Mouse (Mus musculus) limb, embryonic 13.5 days (tissue): ENCODE measurements around the gene Snx21. TPM values are rescaled to one million over a fixed set of nuclear protein-coding genes. Genes with fewer than 3 reads are reported as not detected.

ENCODE experiments used
- ATAC-seq: fragments of 200-750 bp; cut with Nextera tagmentation; 2 replicates; pipeline ENCODE4 v1.8.0; 2017; ENCODE audit warnings: low read depth, moderate number of reproducible peaks, moderate TSS enrichment; ENCODE audit not compliant: low FRiP score
- H3K27ac ChIP-seq: fragments of 300-500 bp; sonication (generic); 2 replicates; pipeline ENCODE4 v1.5.1; 2015; ENCODE audit warnings: inconsistent platforms, mild to moderate bottlenecking, moderate library complexity
- H3K27me3 ChIP-seq: fragments of 300-500 bp; sonication (generic); 2 replicates; pipeline ENCODE4 v1.6.1; 2015; ENCODE audit warnings: mild to moderate bottlenecking, inconsistent platforms
- H3K36me3 ChIP-seq: fragments of 300-500 bp; sonication (generic); 2 replicates; pipeline ENCODE4 v1.6.1; 2015; ENCODE audit warnings: inconsistent platforms, mild to moderate bottlenecking, moderate library complexity
- H3K4me1 ChIP-seq: fragments of 300-500 bp; sonication (generic); 2 replicates; pipeline ENCODE4 v1.6.1; 2015; ENCODE audit warnings: inconsistent platforms
- H3K4me2 ChIP-seq: fragments of 300-500 bp; sonication (generic); replicated peaks from 2 replicates; pipeline ENCODE4 v1.6.1; 2015; ENCODE audit warnings: inconsistent platforms, mild to moderate bottlenecking, moderate library complexity
- H3K4me3 ChIP-seq: fragments of 300-500 bp; sonication (generic); 2 replicates; pipeline ENCODE4 v1.5.1; 2015; ENCODE audit warnings: moderate library complexity, mild to moderate bottlenecking, inconsistent platforms
- H3K9ac ChIP-seq: fragments of 300-500 bp; sonication (generic); 2 replicates; pipeline ENCODE4 v1.6.1; 2015; ENCODE audit warnings: mild to moderate bottlenecking, inconsistent platforms
- H3K9me3 ChIP-seq: fragments of 300-500 bp; sonication (generic); 2 replicates; pipeline ENCODE4 v1.6.1; 2016; ENCODE audit warnings: inconsistent platforms
- WGBS: fragments of 180-500 bp; shearing (Covaris S2); methylation state at CpG from one replicate; pipeline ENCODE4 v1.1.7; 2015; 5-methylcytosine and 5-hydroxymethylcytosine counted together
- polyA plus RNA-seq: library from polyadenylated mRNA; unstranded; fragments of >200 nt; fragmentation: Nextera tagmentation; extraction: Ambion mirVana; gene quantifications from 2 replicates; pipeline ENCODE4 v1.2.1, GENCODE M21; 2015

Snx21 gene
- polyA plus RNA-seq, 1 experiment from 2014 or later, result 27.6 TPM

- Histone ChIP-seq H3K4me3 (peak overlapping the region; percentile 75), H3K9ac (peak overlapping the region; percentile 83), H3K4me1 (peaks cover 12% of the 10 kb centered on the region), H3K27ac (no peak overlapping the region), H3K27me3 (no peaks in the 10 kb centered on the region), H3K4me2 (peak overlapping the region; percentile 70), H3K36me3 (peaks cover 44% of the 10 kb centered on the region), H3K9me3 (no peaks in the 10 kb centered on the region)
- WGBS, result 89% methylated on average over 16 of the region's 16 CpGs
- no peak for ATAC-seq
These were observed 17.7 kb downstream of the Snx21 start for GRCm38 (mm10) chr2:164803201-164803920.

- H3K9ac ChIP-seq, result peak overlapping the region; percentile 83
- no peaks in the 10 kb centered on the region for H3K9me3 ChIP-seq
- H3K27ac ChIP-seq, result no peak overlapping the region
- H3K4me1 ChIP-seq, result peaks cover 12% of the 10 kb centered on the region
- 56% methylated on average over 1 of the region's 1 CpGs for WGBS
- H3K4me3 ChIP-seq, result peak overlapping the region; percentile 75
- peaks cover 42% of the 10 kb centered on the region for H3K36me3 ChIP-seq
- no peak for ATAC-seq
- no peaks in the 10 kb centered on the region for H3K27me3 ChIP-seq
- H3K4me2 ChIP-seq, result peak overlapping the region; percentile 70
These were observed 18.3 kb downstream of the Snx21 start for GRCm38 (mm10) chr2:164803921-164804313.

DNA sequence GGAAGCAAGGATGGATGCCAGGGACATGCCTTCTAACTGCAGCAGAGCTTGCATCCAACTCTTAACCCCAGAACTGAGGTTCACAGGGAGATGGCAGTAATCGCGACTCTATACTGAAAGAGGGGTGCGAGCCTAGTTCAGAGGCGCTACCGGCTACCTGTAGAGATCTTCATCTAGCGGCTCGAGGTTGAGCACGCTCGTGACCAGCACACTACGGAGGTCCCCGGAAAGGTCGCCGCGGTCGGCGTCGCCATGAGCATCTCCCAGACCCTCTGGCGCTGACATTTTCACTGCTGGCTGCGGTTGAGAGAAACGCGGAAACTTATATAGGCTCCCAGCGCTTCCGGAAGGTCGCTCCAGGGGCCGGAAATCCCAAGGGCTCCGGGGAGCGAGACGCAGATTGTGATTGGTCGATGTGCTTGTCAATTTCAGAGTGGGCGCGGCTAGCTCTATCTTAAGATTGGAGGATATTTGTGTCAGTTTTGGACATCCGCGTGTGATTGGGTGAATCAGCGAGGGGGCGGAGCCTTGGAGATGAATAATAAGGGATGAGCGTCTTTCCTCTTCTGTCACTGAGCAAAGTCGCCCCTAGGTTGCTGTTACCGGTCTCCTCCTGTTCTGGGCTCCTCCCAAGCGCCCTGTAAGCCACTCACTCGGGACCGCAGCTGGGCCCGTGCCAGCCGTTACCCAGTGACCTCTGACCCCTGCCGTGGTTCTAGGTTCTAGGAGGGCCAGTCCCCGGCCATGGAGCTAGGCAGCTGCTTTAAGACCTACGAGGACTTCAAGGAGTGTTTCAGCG is 19.1 kb downstream of the Snx21 start, which contains the start of the genes Acot8 and Zswim3:
TSS of gene Acot8 (minus strand) at position 350 of the 799 bp plus-strand sequence.
TSS of gene Zswim3 (plus strand) at position 566 of the 799 bp plus-strand sequence.
- Histone ChIP-seq H3K4me2 (peak within 1 kb of the TSS; percentile 84), H3K4me1 (peaks cover 12% of the 10 kb centered on the region), H3K4me3 (peak within 1 kb of the TSS; percentile 75), H3K36me3 (peaks cover 38% of the 10 kb centered on the region), H3K27me3 (no peaks in the 10 kb centered on the region), H3K27ac (peak within 1 kb of the TSS; percentile 72; the same call in 1 of the 2 replicates), H3K9ac (peak within 1 kb of the TSS; percentile 83), H3K9me3 (no peaks in the 10 kb centered on the region)
- peak; percentile 97 for ATAC-seq
- WGBS, result under 1% methylated on average over 47 of the region's 47 CpGs

- Histone ChIP-seq H3K4me3 (peak overlapping the region; percentile 75), H3K36me3 (peaks cover 32% of the 10 kb centered on the region), H3K9ac (peak overlapping the region; percentile 74), H3K27me3 (no peaks in the 10 kb centered on the region), H3K9me3 (no peaks in the 10 kb centered on the region), H3K4me2 (peak overlapping the region; percentile 84), H3K4me1 (peaks cover 12% of the 10 kb centered on the region), H3K27ac (no peak overlapping the region)
- peak; percentile 17; the same call in 1 of the 2 replicates for ATAC-seq
- 2% methylated on average over 21 of the region's 21 CpGs for WGBS
These were observed 19.7 kb downstream of the Snx21 start for GRCm38 (mm10) chr2:164805332-164805718.

GRCm38 (mm10) chr2:164806614-164807013 is 21.0 kb downstream of the Snx21 start:
- ATAC-seq, result no peak
- no peak overlapping the region for H3K9ac ChIP-seq
- H3K4me1 ChIP-seq, result peaks cover 12% of the 10 kb centered on the region
- H3K36me3 ChIP-seq, result peaks cover 20% of the 10 kb centered on the region
- no peaks in the 10 kb centered on the region for H3K9me3 ChIP-seq
- H3K4me2 ChIP-seq, result peak overlapping the region; percentile 84; the same call in 1 of the 2 replicates
- H3K4me3 ChIP-seq, result no peak overlapping the region
- 80% methylated on average over 7 of the region's 7 CpGs for WGBS
- no peaks in the 10 kb centered on the region for H3K27me3 ChIP-seq
- H3K27ac ChIP-seq, result no peak overlapping the region

DNA sequence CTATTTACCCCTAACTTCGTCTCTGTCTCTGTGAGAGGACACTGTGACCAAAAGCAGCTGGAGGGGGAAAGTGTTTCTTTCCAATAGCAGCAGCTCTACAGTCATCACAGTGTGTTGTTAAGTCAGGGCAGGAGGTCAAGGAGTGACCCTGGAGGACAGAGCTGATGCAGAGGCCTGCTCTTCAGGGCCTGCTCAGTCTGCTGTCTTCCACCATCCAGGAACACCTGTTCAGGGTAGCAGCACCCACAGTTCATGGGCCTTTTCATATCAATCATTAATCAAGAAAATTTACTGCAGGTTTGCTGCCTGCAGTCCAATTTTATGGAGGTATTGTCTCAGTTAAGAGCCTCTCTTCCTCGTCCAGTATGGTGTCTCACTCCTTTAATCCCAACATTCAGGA is 27.9 kb downstream of the Snx21 start:
- no peak overlapping the region for H3K4me3 ChIP-seq
- H3K4me1 ChIP-seq, result no peaks in the 10 kb centered on the region
- H3K27me3 ChIP-seq, result no peaks in the 10 kb centered on the region
- WGBS, result 53% methylated on average over 2 of the region's 2 CpGs
- H3K27ac ChIP-seq, result no peak overlapping the region
- no peak overlapping the region for H3K4me2 ChIP-seq
- H3K9ac ChIP-seq, result no peak overlapping the region
- no peaks in the 10 kb centered on the region for H3K9me3 ChIP-seq
- ATAC-seq, result no peak
- H3K36me3 ChIP-seq, result peaks cover 8% of the 10 kb centered on the region

GRCm38 (mm10) chr2:164815348-164815747 is 29.7 kb downstream of the Snx21 start:
- no peak overlapping the region for H3K4me2 ChIP-seq
- H3K4me3 ChIP-seq, result no peak overlapping the region
- WGBS, result 77% methylated on average over 5 of the region's 5 CpGs

GRCm38 (mm10) chr2:164815821-164816220 is 30.2 kb downstream of the Snx21 start:
- Histone ChIP-seq H3K9me3 (no peaks in the 10 kb centered on the region), H3K27me3 (no peaks in the 10 kb centered on the region), H3K9ac (no peak overlapping the region), H3K4me3 (no peak overlapping the region), H3K4me1 (no peaks in the 10 kb centered on the region), H3K36me3 (peaks cover 9% of the 10 kb centered on the region), H3K27ac (no peak overlapping the region), H3K4me2 (no peak overlapping the region)
- ATAC-seq, result no peak
- WGBS, result 93% methylated on average over 8 of the region's 8 CpGs

More at GRCm38 (mm10) chr2:164815348-164815747, 29.7 kb downstream of the Snx21 start:
- H3K9ac ChIP-seq, result no peak overlapping the region
- no peaks in the 10 kb centered on the region for H3K27me3 ChIP-seq
- no peak overlapping the region for H3K27ac ChIP-seq
- H3K9me3 ChIP-seq, result no peaks in the 10 kb centered on the region
- H3K4me1 ChIP-seq, result no peaks in the 10 kb centered on the region
- H3K36me3 ChIP-seq, result peaks cover 5% of the 10 kb centered on the region; the same call in 1 of the 2 replicates
- ATAC-seq, result no peak

GRCm38 (mm10) chr2:164817206-164817605 is 31.6 kb downstream of the Snx21 start:
- peaks cover 17% of the 10 kb centered on the region for H3K36me3 ChIP-seq
- peaks cover 1% of the 10 kb centered on the region; the same call in 1 of the 2 replicates for H3K4me1 ChIP-seq
- H3K9me3 ChIP-seq, result no peaks in the 10 kb centered on the region
- WGBS, result 90% methylated on average over 6 of the region's 6 CpGs
- no peaks in the 10 kb centered on the region for H3K27me3 ChIP-seq
- no peak overlapping the region for H3K9ac ChIP-seq
- no peak for ATAC-seq
- no peak overlapping the region for H3K4me3 ChIP-seq
- no peak overlapping the region for H3K4me2 ChIP-seq
- H3K27ac ChIP-seq, result no peak overlapping the region

- H3K4me2 ChIP-seq, result no peak overlapping the region
- no peak overlapping the region for H3K4me3 ChIP-seq
- no peaks in the 10 kb centered on the region for H3K27me3 ChIP-seq
- WGBS, result 76% methylated on average over 5 of the region's 5 CpGs
- no peak for ATAC-seq
- no peaks in the 10 kb centered on the region for H3K9me3 ChIP-seq
- H3K27ac ChIP-seq, result no peak overlapping the region
- H3K9ac ChIP-seq, result no peak overlapping the region
- peaks cover 17% of the 10 kb centered on the region for H3K36me3 ChIP-seq
- H3K4me1 ChIP-seq, result peaks cover 4% of the 10 kb centered on the region; the same call in 1 of the 2 replicates
These were observed 32.1 kb downstream of the Snx21 start for GRCm38 (mm10) chr2:164817703-164818102.

DNA sequence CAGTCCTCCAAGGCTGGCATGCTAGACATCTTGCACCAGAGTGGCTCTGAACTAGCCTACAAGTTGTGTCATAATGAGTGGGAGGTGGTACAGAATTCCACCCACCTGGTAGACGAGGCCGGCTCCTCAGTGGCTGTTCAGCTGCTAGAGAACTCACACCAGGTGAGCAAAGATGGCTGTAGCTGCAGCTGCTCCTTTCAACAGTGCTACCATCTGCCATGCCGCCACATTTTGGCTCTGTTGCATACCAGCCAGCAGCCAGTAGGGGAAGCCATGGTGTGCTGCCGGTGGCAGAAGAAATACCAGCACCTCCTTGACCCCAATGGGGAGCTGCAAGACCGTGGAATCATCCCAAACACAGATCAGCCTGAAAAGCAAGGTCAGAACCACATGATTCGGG is 35.4 kb downstream of the Snx21 start:
- ATAC-seq, result no peak
- Histone ChIP-seq H3K27me3 (no peaks in the 10 kb centered on the region), H3K4me3 (no peak overlapping the region), H3K9ac (no peak overlapping the region), H3K27ac (no peak overlapping the region), H3K36me3 (peaks cover 32% of the 10 kb centered on the region), H3K4me2 (no peak overlapping the region), H3K4me1 (peaks cover 10% of the 10 kb centered on the region), H3K9me3 (no peaks in the 10 kb centered on the region)
- 80% methylated on average over 6 of the region's 6 CpGs for WGBS

DNA sequence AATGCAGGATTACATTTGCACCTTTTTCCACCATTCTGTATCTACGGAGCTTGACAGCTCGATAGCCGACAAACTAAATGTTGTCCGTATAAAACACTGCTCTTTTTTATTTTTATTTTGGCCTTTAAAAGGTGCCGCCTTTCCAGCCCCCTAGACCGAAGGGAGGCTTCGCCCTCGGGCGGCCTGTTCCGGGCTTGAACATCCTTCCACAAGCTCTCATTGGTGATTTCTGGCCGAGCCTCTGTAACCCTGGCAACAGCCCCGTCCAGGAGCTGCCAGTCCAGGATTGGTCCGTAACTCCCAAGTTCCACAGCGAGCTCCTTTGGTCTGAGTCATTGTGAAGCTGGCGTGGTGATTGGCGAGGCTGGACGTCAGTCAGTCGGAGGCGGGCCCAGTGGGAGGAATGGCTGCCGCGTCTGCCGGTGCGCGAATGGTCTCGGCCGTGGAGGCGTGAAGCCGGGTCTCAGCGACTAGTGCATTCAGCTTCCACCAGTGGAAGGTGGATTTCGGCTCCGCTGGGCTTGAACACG is 37.1 kb downstream of the Snx21 start, which contains the start of gene Zswim1:
TSS of gene Zswim1 (plus strand) at position 51 of the 530 bp plus-strand sequence.
- Histone ChIP-seq H3K36me3 (peaks cover 48% of the 10 kb centered on the region), H3K27me3 (no peaks in the 10 kb centered on the region), H3K9me3 (no peaks in the 10 kb centered on the region), H3K4me1 (peaks cover 10% of the 10 kb centered on the region), H3K9ac (peak within 1 kb of the TSS; percentile 76), H3K4me2 (peak within 1 kb of the TSS; percentile 74), H3K4me3 (peak within 1 kb of the TSS; percentile 71), H3K27ac (peak within 1 kb of the TSS; percentile 67; the same call in 1 of the 2 replicates)
- ATAC-seq, result peak; percentile 99
- WGBS, result 2% methylated on average over 32 of the region's 32 CpGs
